Mouse (Mus musculus) hindlimb bud, embryonic 11.5 days (tissue): ENCODE results near the gene Kmt2d.

Experiments
- DNase-seq: peaks from one replicate; pipeline ENCODE4 v3.0.0-alpha.2; 2012; ENCODE audit warnings: low read depth, low spot score; ENCODE audit errors: extremely low spot score

Gene Kmt2d

DNA sequence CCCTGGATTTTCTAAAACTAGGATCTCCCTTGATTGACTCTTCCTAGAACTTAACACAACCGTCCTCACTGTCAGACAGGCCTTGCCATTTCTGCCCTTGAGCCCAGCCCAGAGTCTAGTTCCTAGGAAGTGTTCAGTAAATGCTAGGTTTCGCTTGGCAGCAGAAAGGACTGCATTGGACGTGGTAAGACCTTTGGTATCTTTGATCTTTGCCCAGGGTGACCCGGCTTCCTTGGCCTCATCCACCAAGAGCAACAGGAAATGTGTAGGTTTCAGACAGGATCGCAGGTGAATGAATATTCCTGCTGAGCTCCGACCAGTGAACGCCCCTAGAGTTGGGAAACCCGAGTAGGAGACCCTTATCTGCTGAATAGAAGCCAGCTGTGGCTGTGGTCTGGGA lies 68.1 kb downstream of the Kmt2d start:
- DNase-seq = no peak

DNA sequence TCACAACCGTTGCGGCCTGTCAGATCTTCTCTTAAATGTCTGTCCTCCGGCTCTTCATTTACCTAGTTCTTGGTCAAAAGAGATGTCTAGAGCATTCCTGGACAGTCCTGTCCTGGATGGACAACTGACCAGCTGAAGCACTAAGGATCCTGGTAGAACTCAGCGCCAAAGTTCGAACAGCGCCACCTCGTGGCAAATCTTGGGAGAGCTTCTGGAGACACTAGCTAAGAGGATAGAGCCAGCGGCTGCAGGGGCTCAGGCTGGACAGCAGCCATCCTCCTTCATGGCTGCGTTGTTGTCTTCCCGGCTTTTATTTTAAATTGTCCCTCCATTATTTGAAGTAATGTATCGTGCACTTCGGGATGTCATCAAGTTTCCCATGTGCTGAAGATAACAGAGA lies 71.6 kb downstream of the Kmt2d start:
- DNase-seq = peak; percentile 68

DNA sequence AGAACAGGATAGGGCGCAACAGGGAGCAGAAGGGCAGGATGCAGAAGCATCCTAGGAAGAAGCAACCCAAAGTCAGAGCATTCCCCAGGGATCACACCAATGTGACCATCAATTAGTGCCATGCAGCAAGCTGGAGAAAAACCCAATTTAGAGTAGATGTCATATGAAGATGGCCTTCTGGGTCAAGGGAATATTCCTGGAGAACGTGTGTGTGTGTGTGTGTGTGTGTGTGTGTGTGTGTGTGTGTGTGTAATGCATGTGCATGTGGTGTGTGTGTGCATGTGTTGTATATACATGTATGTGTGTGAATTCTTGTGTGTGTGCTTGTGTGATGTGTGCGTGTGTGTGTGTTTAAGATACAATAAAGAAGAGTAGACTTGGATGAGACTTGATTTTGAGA lies 72.1 kb downstream of the Kmt2d start:
- no peak for DNase-seq

DNA sequence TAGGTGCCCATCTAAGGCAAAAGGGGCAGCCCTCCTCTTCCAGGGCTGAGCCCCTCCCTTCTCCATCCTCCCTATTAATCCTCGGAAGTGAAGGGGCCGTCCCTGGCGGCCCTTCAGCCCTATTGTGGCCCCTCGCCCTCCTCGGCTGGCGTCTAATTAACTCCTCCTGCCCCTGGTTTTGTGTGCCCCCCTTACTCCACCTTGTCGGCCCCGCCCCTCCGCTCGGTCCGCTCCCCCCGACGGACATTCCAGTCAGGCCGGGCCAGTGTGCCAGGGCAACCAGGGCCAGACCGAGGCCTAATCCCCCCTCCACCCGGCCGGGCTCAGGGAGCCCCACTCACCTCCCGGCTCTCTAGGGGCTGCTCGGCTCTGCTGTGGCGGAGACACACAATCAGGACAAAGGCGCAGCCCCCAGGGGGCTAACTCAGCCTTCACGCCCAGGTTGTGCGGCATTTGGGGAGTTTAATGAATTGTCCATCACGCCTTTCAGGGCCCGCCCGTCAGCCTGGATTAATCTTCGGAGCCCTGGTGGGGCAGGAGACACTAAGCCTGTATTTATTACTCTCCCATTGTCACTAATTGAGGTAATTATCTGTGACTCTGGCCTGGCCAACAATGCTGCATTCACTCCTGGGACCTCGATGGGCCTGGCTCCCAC lies 73.0 kb downstream of the Kmt2d start:
- no peak for DNase-seq

DNA sequence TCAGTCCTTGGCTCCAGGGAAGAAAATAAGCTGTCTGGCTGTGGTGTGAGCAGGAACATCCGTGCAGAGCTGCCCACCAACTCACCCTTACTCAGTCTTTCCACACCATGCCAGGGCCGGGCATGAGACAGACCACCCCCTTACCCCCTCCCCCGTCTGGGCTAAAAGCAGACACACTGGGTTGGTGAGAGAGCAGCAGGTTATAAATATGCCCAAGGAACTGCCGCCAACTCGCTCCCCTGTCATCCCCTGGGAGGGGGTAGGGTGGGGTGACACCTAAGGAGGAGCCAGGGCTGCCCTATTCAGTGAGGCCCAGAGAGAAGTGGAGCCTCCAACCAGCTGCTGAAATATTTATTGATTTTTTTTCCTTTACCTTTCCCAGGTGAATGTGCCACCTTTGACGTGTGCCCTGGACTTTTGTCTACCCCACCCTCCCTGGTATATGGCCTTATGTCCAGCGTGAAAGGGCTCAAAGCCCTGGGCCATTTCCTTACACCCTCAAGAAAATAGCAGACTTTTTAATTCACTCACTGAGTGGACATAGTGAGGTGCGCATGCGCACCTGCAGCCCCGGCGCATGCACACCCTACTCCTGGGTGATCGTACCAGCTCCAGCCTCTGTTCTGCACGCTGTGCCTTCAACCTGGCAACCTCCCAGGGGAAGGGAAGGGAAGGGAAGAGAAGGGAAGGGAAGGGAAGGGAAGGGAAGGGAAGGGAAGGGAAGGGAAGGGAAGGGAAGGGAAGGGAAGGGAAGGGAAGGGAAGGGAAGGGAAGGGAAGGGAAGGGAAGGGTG lies 74.0 kb downstream of the Kmt2d start:
- no peak for DNase-seq

DNA sequence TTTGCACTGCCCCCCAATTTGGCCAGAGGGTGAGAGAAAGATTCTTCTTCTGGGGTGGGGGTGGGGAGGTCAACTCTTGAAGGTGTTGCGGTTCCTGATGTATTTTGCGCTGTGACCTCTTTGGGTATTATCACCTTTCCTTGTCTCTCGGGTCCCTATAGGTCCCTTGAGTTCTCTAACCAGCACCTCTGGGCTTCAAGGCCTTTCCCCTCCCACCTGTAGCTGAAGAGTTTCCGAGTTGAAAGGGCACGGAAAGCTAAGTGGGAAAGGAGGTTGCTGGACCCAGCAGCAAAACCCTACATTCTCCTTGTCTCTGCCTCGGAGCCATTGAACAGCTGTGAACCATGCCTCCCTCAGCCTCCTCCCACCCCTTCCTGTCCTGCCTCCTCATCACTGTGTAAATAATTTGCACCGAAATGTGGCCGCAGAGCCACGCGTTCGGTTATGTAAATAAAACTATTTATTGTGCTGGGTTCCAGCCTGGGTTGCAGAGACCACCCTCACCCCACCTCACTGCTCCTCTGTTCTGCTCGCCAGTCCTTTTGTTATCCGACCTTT lies 77.8 kb downstream of the Kmt2d start:
- DNase-seq = no peak

DNA sequence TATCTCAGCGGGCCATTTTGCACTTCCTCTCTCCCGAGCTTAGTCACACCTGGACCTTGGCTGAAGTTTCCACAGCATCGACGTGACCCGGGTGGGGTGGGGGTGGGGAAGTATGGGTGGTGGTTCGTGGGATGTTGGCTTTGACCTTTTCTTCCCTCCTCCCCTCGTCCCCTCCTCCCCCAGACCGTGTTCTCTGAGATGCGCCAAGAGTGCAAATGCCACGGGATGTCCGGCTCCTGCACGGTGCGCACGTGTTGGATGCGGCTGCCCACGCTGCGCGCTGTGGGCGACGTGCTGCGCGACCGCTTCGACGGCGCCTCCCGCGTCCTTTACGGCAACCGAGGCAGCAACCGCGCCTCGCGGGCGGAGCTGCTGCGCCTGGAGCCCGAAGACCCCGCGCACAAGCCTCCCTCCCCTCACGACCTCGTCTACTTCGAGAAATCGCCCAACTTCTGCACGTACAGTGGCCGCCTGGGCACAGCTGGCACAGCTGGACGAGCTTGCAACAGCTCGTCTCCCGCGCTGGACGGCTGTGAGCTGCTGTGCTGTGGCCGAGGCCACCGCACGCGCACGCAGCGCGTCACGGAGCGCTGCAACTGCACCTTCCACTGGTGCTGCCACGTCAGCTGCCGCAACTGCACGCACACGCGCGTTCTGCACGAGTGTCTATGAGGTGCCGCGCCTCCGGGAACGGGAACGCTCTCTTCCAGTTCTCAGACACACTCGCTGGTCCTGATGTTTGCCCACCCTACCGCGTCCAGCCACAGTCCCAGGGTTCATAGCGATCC lies 78.6 kb downstream of the Kmt2d start:
- no peak for DNase-seq

DNA sequence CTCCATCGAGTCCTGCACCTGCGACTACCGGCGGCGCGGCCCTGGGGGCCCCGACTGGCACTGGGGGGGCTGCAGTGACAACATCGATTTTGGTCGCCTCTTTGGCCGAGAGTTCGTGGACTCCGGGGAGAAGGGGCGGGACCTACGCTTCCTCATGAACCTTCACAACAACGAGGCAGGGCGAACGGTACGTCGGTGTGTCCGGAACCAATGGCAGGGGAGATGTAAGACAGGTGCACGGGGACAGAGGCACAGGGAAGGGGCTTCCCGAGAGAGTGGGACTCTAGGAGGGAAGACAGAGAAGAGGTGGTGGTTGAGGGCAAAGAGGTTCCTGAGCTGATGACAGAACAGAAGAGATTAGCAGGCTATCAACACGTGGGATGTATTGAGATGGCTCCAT lies 79.2 kb downstream of the Kmt2d start:
- DNase-seq = no peak

DNA sequence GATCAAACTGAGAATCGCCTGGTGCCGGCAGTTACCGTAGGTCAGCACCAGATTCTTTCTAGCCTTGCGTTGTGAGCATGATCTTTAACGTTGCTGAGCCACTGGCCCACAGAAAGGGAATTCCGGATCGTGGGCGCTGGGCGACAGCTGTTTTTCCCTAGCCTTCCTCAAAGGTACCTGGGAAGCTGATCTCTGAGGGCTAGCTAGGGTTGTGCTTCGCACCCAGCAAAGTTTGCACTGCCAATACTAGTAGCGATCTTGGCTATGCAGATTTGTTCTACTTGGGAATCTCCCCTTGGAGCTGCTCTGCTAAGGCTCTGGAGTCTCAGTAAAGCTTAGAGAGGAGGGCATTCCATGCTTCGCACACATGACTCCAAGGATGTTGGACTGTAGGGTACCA lies 79.8 kb downstream of the Kmt2d start:
- DNase-seq = no peak

DNA sequence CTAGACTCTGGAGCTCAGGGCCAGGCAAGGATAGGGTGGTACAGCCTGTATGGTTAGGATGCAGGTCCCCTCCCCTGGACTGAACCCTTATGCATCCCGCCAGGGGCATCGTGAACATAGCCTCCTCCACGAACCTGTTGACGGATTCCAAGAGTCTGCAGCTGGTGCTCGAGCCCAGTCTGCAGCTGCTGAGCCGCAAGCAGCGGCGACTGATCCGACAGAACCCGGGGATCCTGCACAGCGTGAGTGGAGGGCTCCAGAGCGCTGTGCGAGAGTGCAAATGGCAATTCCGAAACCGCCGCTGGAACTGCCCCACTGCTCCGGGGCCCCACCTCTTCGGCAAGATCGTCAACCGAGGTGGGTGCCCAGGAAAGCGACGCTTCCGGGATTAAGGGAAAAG lies 80.2 kb downstream of the Kmt2d start:
- no peak for DNase-seq

DNA sequence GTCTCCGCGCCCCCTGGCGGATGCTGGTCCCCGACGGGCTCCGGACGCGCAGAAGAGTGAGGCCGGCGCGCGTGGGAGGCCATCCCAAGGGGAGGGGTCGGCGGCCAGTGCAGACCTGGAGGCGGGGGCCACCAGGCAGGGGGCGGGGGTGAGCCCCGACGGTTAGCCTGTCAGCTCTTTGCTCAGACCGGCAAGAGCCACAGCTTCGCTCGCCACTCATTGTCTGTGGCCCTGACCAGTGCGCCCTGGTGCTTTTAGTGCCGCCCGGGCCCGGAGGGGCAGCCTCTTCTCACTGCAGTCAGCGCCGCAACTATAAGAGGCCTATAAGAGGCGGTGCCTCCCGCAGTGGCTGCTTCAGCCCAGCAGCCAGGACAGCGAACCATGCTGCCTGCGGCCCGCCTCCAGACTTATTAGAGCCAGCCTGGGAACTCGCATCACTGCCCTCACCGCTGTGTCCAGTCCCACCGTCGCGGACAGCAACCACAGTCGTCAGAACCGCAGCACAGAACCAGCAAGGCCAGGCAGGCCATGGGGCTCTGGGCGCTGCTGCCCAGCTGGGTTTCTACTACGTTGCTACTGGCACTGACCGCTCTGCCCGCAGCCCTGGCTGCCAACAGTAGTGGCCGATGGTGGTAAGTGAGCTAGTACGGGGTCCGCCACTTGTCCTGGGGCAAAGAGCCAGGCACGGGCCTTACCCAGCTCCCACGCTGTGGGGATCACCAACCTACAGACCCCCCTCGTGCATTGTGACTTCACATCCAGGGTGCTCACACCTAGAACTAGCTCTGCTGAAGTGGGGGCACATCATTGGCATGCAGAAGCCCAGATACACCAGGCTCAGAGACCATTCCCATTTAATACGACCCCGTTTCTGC lies 81.1 kb downstream of the Kmt2d start, which contains the start of gene Wnt1:
TSS of gene Wnt1 (plus strand) at position 197 of the 875 bp plus-strand sequence.
- no peak for DNase-seq

DNA sequence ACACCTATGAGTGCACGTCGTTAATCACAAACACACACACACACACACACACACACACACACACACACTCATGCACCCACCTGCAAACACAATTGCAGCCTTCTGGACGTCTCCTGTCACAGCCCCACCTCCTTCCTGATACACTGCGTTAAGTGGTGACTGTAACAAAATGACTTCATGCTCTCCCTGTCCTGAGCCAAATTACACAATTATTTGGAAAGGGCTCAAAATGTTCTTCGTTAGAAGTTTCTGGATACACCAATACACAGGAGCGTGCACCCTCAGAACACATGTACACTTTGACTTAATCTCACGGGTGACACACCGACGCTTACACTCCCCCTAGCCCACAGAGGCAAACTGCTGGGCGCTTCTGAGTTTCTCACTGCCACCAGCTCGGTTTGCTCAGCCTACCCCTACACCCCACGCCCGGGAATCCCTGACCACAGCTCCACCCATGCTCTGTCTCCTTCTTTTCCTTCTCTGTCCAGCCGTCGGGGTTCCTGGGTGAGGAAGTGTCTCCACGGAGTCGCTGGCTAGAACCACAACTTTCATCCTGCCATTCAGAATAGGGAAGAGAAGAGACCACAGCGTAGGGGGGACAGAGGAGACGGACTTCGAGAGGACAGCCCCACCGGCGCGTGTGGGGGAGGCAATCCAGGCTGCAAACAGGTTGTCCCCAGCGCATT lies 81.9 kb downstream of the Kmt2d start:
- DNase-seq = no peak

DNA sequence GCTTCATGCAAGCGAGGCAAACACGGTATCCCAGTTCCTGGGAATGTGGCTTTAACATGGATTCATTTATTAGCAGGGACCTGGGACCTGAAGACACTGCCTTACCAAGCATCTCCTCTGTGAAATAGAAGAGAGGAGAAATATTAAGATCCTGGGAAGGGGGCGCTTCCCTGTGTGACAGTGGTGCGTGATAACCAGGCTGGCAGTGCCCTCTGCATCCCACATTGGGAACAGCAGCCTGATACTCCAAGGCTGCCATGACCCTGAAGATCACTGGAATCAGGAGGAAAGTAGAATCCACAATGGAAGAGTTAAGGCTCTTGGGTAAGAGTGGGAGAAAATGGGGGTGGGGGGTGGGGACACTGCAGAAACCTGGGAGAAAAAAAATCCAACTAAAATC lies 83.1 kb downstream of the Kmt2d start:
- no peak for DNase-seq

DNA sequence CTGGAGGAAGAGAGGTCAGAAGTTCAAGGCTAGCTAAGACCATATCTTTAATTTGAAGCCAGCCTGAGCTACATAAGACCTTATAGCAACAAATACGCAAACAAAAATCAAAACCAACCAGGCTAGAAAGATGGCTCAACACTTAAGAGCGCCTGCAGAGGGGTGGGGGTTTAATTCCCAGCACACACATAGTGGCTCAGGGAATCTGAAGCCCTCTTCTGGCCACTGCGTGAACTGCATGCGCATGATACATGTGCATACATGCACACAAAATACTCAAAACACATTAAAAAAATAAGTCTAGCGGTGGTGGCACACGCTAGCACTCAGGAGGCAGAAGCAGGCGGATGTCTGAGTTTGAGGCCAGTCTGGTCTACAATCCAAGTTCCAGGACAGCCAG lies 85.3 kb downstream of the Kmt2d start:
- no peak for DNase-seq
